In the genomic region with DNA sequence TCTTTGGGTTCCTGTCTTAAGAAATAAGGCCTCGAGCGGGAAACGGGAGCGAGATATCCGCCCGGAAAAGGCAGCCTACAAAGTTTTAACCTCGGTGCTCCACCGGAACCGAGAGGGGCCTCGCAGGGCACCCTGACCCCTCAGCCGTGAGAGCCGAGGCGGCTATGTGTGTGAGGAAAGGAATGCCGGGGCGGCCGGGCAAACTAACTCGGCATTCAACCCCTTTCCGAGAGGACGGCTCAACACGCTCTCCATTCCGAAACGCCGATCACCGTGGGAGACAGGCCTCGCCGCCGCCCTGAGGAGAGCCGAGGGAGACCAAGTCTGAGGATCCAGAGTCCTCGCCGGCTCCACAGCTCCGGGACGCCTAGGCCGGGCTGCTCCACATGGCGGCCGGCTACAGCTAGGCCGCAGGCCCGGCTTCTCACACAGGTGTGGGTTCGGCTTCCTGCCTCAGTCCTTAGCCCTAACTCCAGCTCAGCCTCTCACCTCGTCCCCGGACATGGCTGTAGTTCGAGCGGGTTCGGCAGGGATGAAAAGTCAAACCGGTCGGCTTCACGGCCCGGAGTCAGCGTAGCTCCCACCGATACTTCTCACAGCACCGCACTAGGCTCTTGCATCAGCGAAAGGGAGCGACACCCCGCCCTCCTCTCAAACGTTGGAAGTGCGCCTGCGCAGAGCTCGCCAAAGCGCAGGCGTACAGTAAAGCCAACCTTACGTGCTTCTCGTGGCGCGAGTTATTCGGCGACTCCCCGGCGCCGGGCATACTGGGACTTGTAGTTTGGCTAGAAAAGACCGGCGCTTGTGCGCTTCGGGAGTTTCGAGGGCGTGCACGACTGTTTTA, we compare ENCODE assay signal across 8 mouse cellular contexts. TPM values are rescaled to one million over a fixed set of nuclear protein-coding genes. Genes with fewer than 3 reads are reported as not detected.
DNase-seq lines count a peak whose midpoint lies in the region; ATAC-seq lines count a peak whose summit lies in the region.

A gene (minus strand): TSS at position 735 of the 844 bp plus-strand sequence.

- H3K4me1 ChIP-seq in brown adipose tissue, adult 24 weeks (ENCODE audit: control insufficient read depth, insufficient read depth, insufficient read length, low read length) = peaks cover 2% of the 10 kb centered on the region; the same call in 1 of the 2 replicates
- peaks cover 26% of the 10 kb centered on the region for H3K4me1 ChIP-seq in heart, embryonic 13.5 days
- H3K4me1 ChIP-seq in liver, embryonic 12.5 days = peaks cover 25% of the 10 kb centered on the region
- H3K4me1 ChIP-seq in stomach, embryonic 15.5 days = peaks cover 3% of the 10 kb centered on the region; the same call in 1 of the 2 replicates

- peak within 1 kb of the TSS; percentile 98 for H3K9ac ChIP-seq in heart, embryonic 13.5 days
- H3K9ac ChIP-seq in liver, embryonic 12.5 days = peak within 1 kb of the TSS; percentile 98
- peak within 1 kb of the TSS; percentile 86 for H3K9ac ChIP-seq in stomach, embryonic 15.5 days

- peak within 1 kb of the TSS; percentile 93 for H3K4me3 ChIP-seq in brown adipose tissue, adult 24 weeks (ENCODE audit: insufficient read depth, low read depth, low read length)
- H3K4me3 ChIP-seq in heart, embryonic 13.5 days = peak within 1 kb of the TSS; percentile 96
- peak within 1 kb of the TSS; percentile 95 for H3K4me3 ChIP-seq in liver, embryonic 12.5 days
- peak within 1 kb of the TSS; percentile 76 for H3K4me3 ChIP-seq in stomach, embryonic 15.5 days (replicated peaks)

- peaks cover 9% of the 10 kb centered on the region for H3K36me3 ChIP-seq in heart, embryonic 13.5 days
- peaks cover 22% of the 10 kb centered on the region for H3K36me3 ChIP-seq in liver, embryonic 12.5 days
- H3K36me3 ChIP-seq in stomach, embryonic 15.5 days = peaks cover 4% of the 10 kb centered on the region; the same call in 1 of the 2 replicates

- H3K27me3 ChIP-seq in heart, embryonic 13.5 days (replicated peaks) = no peaks in the 10 kb centered on the region
- 0 out of 2 replicates have a peak, but pooled peaks cover 10% of the 10 kb centered on the region for H3K27me3 ChIP-seq in liver, embryonic 12.5 days (replicated peaks)
- H3K27me3 ChIP-seq in stomach, embryonic 15.5 days (replicated peaks) = no peaks in the 10 kb centered on the region

- under 1% methylated on average over 75 of the region's 75 CpGs for WGBS in heart, embryonic 13.5 days
- WGBS in liver, embryonic 12.5 days (ENCODE audit: insufficient replicate concordance) = 2% methylated on average over 75 of the region's 75 CpGs
- under 1% methylated on average over 75 of the region's 75 CpGs for WGBS in stomach, embryonic 15.5 days

- DNase-seq in CD4-positive, CD25-positive, alpha-beta regulatory T cell, adult 2 months (ENCODE audit: low read depth, low spot score) = peak; percentile 98
- peak; percentile 59 for DNase-seq in fat pad, adult 2 months (ENCODE audit: extremely low read depth, low read depth, low spot score)
- peak; percentile 97 for DNase-seq in kidney, postnatal 10 days
- peak; percentile 92 to 94 for DNase-seq in natural killer cell, adult 2 months (ENCODE audit: low spot score in 2 of 2)

- ATAC-seq in heart, embryonic 13.5 days (ENCODE audit: extremely low read depth, insufficient number of reproducible peaks, low FRiP score, low TSS enrichment) = peak; percentile 92
- peak; percentile 98 for ATAC-seq in liver, embryonic 12.5 days
- ATAC-seq in stomach, embryonic 15.5 days (ENCODE audit: insufficient read depth, low FRiP score, low read depth) = peak; percentile 98

- H3K27ac ChIP-seq in brown adipose tissue, adult 24 weeks (replicated peaks; ENCODE audit: low read depth, low read length) = peak within 1 kb of the TSS; percentile 85
- peak within 1 kb of the TSS; percentile 93 for H3K27ac ChIP-seq in heart, embryonic 13.5 days (replicated peaks)
- H3K27ac ChIP-seq in liver, embryonic 12.5 days = peak within 1 kb of the TSS; percentile 93
- H3K27ac ChIP-seq in stomach, embryonic 15.5 days = peak within 1 kb of the TSS; percentile 80

- H3K9me3 ChIP-seq in heart, embryonic 13.5 days = no peaks in the 10 kb centered on the region
- no peaks in the 10 kb centered on the region for H3K9me3 ChIP-seq in liver, embryonic 12.5 days (replicated peaks)
- H3K9me3 ChIP-seq in stomach, embryonic 15.5 days = no peaks in the 10 kb centered on the region

- H3K4me2 ChIP-seq in heart, embryonic 13.5 days = peak within 1 kb of the TSS; percentile 82
- peak within 1 kb of the TSS; percentile 80 for H3K4me2 ChIP-seq in liver, embryonic 12.5 days
- H3K4me2 ChIP-seq in stomach, embryonic 15.5 days = peak within 1 kb of the TSS; percentile 74

RNA-seq across cellular contexts. Expression of the gene that starts here (rescaled TPM):
- 65.4 and 71.7 TPM in 2 replicates for polyA plus RNA-seq in brown adipose tissue, adult 24 weeks (2012; ENCODE audit: insufficient read depth, insufficient read length, missing spikeins)
- polyA plus RNA-seq in heart, embryonic 13.5 days (2015; fragmentation: Nextera tagmentation; extraction: Ambion mirVana) = 63.9 and 70.2 TPM in 2 replicates
- 111 and 115 TPM in 2 replicates for polyA plus RNA-seq in liver, embryonic 12.5 days (2016; fragmentation: Nextera tagmentation; extraction: Ambion mirVana)
- polyA plus RNA-seq in stomach, embryonic 15.5 days (2015; fragmentation: Nextera tagmentation; extraction: Ambion mirVana) = 92.7 and 94.8 TPM in 2 replicates

Comparison
In these comparisons a context has a peak if more than half of its experiments do, and no peak if none do; other contexts are left out.
1. Peak in every context shown above with its lines: DNase-seq, ATAC-seq, H3K4me3 ChIP-seq and H3K27ac ChIP-seq.